Comparison of ENCODE assay signal across 9 mouse cellular contexts in genomic region chrX:160153147-160153815, GRCm38 (mm10). TPM values are rescaled to one million over a fixed set of nuclear protein-coding genes. Genes with fewer than 3 reads are reported as not detected.
DNase-seq lines count a peak whose midpoint lies in the region; ATAC-seq lines count a peak whose summit lies in the region.
"Had no signal": no experiment of that assay in that cellular context is flagged by ENCODE, and none has a peak within 500 bp of the region (broad histone marks: within the 10 kb centered on the region; RNA-seq: fewer than 3 reads in every experiment).

No protein-coding gene starts in this region.

- ATAC-seq in kidney, embryonic 16.5 days (ENCODE audit: low FRiP score, low TSS enrichment) = no peak
- no peak for ATAC-seq in midbrain, embryonic 14.5 days (ENCODE audit: low FRiP score, low TSS enrichment)
- ATAC-seq in midbrain, embryonic 11.5 days (ENCODE audit: low FRiP score) = no peak

- H3K36me3 ChIP-seq in kidney, embryonic 16.5 days (ENCODE audit: insufficient read depth, low read length) = no peaks in the 10 kb centered on the region
- no peaks in the 10 kb centered on the region for H3K36me3 ChIP-seq in midbrain, embryonic 14.5 days (ENCODE audit: control insufficient read depth, insufficient read depth, low read length)
- no peaks in the 10 kb centered on the region for H3K36me3 ChIP-seq in midbrain, embryonic 11.5 days (ENCODE audit: control insufficient read depth, insufficient read depth, low read length)

- H3K27me3 ChIP-seq in kidney, embryonic 16.5 days (ENCODE audit: insufficient read depth, low read length) = no peaks in the 10 kb centered on the region; the same call in 1 of the 2 replicates
- no peaks in the 10 kb centered on the region for H3K27me3 ChIP-seq in midbrain, embryonic 14.5 days (ENCODE audit: control insufficient read depth, insufficient read depth, low read length)
- H3K27me3 ChIP-seq in midbrain, embryonic 11.5 days (ENCODE audit: control insufficient read depth, insufficient read depth, low read length) = no peaks in the 10 kb centered on the region; the same call in 1 of the 2 replicates

- no peak overlapping the region for H3K27ac ChIP-seq in kidney, embryonic 16.5 days (ENCODE audit: low read length)
- no peak overlapping the region for H3K27ac ChIP-seq in midbrain, embryonic 14.5 days (replicated peaks; ENCODE audit: low read depth, low read length)
- no peak overlapping the region for H3K27ac ChIP-seq in midbrain, embryonic 11.5 days (ENCODE audit: low read depth, low read length)

- no peak overlapping the region for H3K4me3 ChIP-seq in kidney, embryonic 16.5 days (ENCODE audit: low read length)
- no peak overlapping the region for H3K4me3 ChIP-seq in midbrain, embryonic 14.5 days (replicated peaks; ENCODE audit: low read depth, low read length)
- H3K4me3 ChIP-seq in midbrain, embryonic 11.5 days (ENCODE audit: low read depth, low read length) = no peak overlapping the region

- no peaks in the 10 kb centered on the region for H3K9me3 ChIP-seq in kidney, embryonic 16.5 days (ENCODE audit: low read length)
- H3K9me3 ChIP-seq in midbrain, embryonic 14.5 days (ENCODE audit: control insufficient read depth, low read length) = no peaks in the 10 kb centered on the region
- H3K9me3 ChIP-seq in midbrain, embryonic 11.5 days (ENCODE audit: control insufficient read depth, low read length) = no peaks in the 10 kb centered on the region

- H3K4me2 ChIP-seq in kidney, embryonic 16.5 days (replicated peaks; ENCODE audit: low read depth, low read length) = no peak overlapping the region
- no peak overlapping the region for H3K4me2 ChIP-seq in midbrain, embryonic 14.5 days (ENCODE audit: low read length)
- H3K4me2 ChIP-seq in midbrain, embryonic 11.5 days = no peak overlapping the region

- no peak overlapping the region for H3K9ac ChIP-seq in kidney, embryonic 16.5 days (replicated peaks; ENCODE audit: low read length)
- H3K9ac ChIP-seq in midbrain, embryonic 14.5 days (replicated peaks; ENCODE audit: low read length) = no peak overlapping the region
- no peak overlapping the region for H3K9ac ChIP-seq in midbrain, embryonic 11.5 days (ENCODE audit: low read length)

- no peaks in the 10 kb centered on the region for H3K4me1 ChIP-seq in kidney, embryonic 16.5 days (ENCODE audit: insufficient read depth, low read length)
- no peaks in the 10 kb centered on the region for H3K4me1 ChIP-seq in midbrain, embryonic 14.5 days (ENCODE audit: control insufficient read depth, insufficient read depth, low read length)
- no peaks in the 10 kb centered on the region for H3K4me1 ChIP-seq in midbrain, embryonic 11.5 days (ENCODE audit: control insufficient read depth, insufficient read depth, low read length)

- 57% methylated on average over 4 of the region's 4 CpGs for WGBS in kidney, embryonic 16.5 days
- 53% methylated on average over 4 of the region's 4 CpGs for WGBS in midbrain, embryonic 14.5 days
- 57% methylated on average over 4 of the region's 4 CpGs for WGBS in midbrain, embryonic 11.5 days

- DNase-seq in kidney, adult 9 months = peak; percentile 14
- peak; percentile 70 for DNase-seq in midbrain, embryonic 14.5 days
- no peak for DNase-seq in midbrain, embryonic 11.5 days (ENCODE audit: low spot score, missing footprints)
- DNase-seq in ZHBTc4 (ENCODE audit: low read depth, low spot score) = peak; percentile 20
- peak; percentile 19 for DNase-seq in naive thymus-derived CD4-positive, alpha-beta T cell, adult 2 months (ENCODE audit: low read depth)
- no peak for DNase-seq in adrenal gland, adult 2 months
- DNase-seq: cerebellum, adult 11 months; thymus, postnatal 36 days had no signal

RNA-seq across cellular contexts. Expression of gene Pdha1, which starts 15.1 kb away (rescaled TPM):
- 150 and 165 TPM in 2 replicates for polyA plus RNA-seq in kidney, embryonic 16.5 days (2015; fragmentation: Nextera tagmentation; extraction: Ambion mirVana)
- 113 and 133 TPM in 2 replicates for polyA plus RNA-seq in midbrain, embryonic 14.5 days (2014; fragmentation: Nextera tagmentation; extraction: Ambion mirVana)
- polyA plus RNA-seq in midbrain, embryonic 11.5 days (2014; fragmentation: Nextera tagmentation; extraction: Ambion mirVana) = 146 and 150 TPM in 2 replicates
- 100 to 1,000 TPM; 361 to 388 TPM for total RNA-seq in adrenal gland, adult 2 months (2021)
- polyA plus RNA-seq in adrenal gland, adult 2 months (2012; rRNA removed) = 36.4 and 56.3 TPM in 2 replicates

Comparison
In these comparisons a context has a peak if more than half of its experiments do, and no peak if none do; other contexts are left out.
1. DNase-seq: peak in kidney, adult 9 months (single experiment), midbrain, embryonic 14.5 days (single experiment), ZHBTc4 (single experiment) and naive thymus-derived CD4-positive, alpha-beta T cell, adult 2 months (single experiment); none in midbrain, embryonic 11.5 days (single experiment) and adrenal gland, adult 2 months (single experiment).